Mouse (Mus musculus) forebrain, embryonic 12.5 days (tissue): Measurements from ENCODE around the gene Gas7. TPM values are rescaled to one million over a fixed set of nuclear protein-coding genes. Genes with fewer than 3 reads are reported as not detected.

Source experiments
- ATAC-seq: fragments of 200-750 bp; cut with Nextera tagmentation; 2 replicates; pipeline ENCODE4 v1.8.0; 2017; ENCODE audit warnings: moderate TSS enrichment; ENCODE audit not compliant: low FRiP score
- H3K27ac ChIP-seq: fragments of 300-500 bp; sonication (generic); 2 replicates; pipeline ENCODE4 v1.5.1; 2016; ENCODE audit warnings: mild to moderate bottlenecking
- H3K27me3 ChIP-seq: fragments of 300-500 bp; sonication (generic); 2 replicates; pipeline ENCODE4 v1.6.1; 2016; ENCODE audit warnings: mild to moderate bottlenecking
- H3K36me3 ChIP-seq: fragments of 300-500 bp; sonication (generic); replicated peaks from 2 replicates; pipeline ENCODE4 v1.6.1; 2016; ENCODE audit warnings: mild to moderate bottlenecking
- H3K4me1 ChIP-seq: fragments of 300-500 bp; sonication (generic); 2 replicates; pipeline ENCODE4 v1.6.1; 2016
- H3K4me2 ChIP-seq: fragments of 300-500 bp; sonication (generic); 2 replicates; pipeline ENCODE4 v1.6.1; 2016; ENCODE audit warnings: mild to moderate bottlenecking, moderate library complexity
- H3K4me3 ChIP-seq: fragments of 300-500 bp; sonication (generic); replicated peaks from 2 replicates; pipeline ENCODE4 v1.5.1; 2016; ENCODE audit warnings: mild to moderate bottlenecking
- H3K9ac ChIP-seq: fragments of 300-500 bp; sonication (generic); 2 replicates; pipeline ENCODE4 v1.6.1; 2016; ENCODE audit warnings: mild to moderate bottlenecking
- H3K9me3 ChIP-seq: fragments of 300-500 bp; sonication (generic); 2 replicates; pipeline ENCODE4 v1.6.1; 2016
- WGBS: fragments of 180-500 bp; shearing (Covaris S2); methylation state at CpG from one replicate; pipeline ENCODE4 v1.1.7; 2016; 5-methylcytosine and 5-hydroxymethylcytosine counted together
- polyA plus RNA-seq: library from polyadenylated mRNA; unstranded; fragments of >200 nt; fragmentation: Nextera tagmentation; extraction: Ambion mirVana; gene quantifications from 2 replicates; pipeline ENCODE4 v1.2.1, GENCODE M21; 2016

Gene Gas7
- polyA plus RNA-seq, 1 experiment from 2014 or later = 4.2 TPM

DNA sequence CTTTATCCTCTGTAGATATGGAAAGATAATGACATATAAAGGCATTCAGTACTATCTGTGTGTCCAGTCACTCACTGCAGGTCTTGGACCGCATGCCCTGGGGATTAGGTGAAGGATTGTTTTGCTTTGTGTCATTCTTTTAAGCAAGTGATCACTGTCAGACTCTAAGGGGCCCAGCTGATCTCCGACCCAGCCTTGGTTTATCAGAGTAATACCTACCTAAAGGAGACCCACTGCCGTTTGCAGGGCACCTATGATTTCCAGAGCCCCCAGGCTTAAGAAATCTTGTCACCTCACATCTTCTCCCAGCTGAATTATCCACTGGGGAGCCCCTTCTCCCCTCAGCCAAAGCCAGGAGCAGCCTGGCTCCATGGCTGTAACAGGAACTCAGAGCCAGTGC, 70.6 kb downstream of the Gas7 start:
- 0 out of 2 replicates have a peak, but pooled peaks cover 6% of the 10 kb centered on the region for H3K4me1 ChIP-seq
- ATAC-seq = no peak
- H3K9me3 ChIP-seq = no peaks in the 10 kb centered on the region
- H3K4me3 ChIP-seq = no peak overlapping the region
- no peak overlapping the region for H3K9ac ChIP-seq
- H3K27me3 ChIP-seq = no peaks in the 10 kb centered on the region
- H3K36me3 ChIP-seq = no peaks in the 10 kb centered on the region
- H3K4me2 ChIP-seq = no peak overlapping the region
- no peak overlapping the region for H3K27ac ChIP-seq
- WGBS = 55% methylated on average over 3 of the region's 3 CpGs

DNA sequence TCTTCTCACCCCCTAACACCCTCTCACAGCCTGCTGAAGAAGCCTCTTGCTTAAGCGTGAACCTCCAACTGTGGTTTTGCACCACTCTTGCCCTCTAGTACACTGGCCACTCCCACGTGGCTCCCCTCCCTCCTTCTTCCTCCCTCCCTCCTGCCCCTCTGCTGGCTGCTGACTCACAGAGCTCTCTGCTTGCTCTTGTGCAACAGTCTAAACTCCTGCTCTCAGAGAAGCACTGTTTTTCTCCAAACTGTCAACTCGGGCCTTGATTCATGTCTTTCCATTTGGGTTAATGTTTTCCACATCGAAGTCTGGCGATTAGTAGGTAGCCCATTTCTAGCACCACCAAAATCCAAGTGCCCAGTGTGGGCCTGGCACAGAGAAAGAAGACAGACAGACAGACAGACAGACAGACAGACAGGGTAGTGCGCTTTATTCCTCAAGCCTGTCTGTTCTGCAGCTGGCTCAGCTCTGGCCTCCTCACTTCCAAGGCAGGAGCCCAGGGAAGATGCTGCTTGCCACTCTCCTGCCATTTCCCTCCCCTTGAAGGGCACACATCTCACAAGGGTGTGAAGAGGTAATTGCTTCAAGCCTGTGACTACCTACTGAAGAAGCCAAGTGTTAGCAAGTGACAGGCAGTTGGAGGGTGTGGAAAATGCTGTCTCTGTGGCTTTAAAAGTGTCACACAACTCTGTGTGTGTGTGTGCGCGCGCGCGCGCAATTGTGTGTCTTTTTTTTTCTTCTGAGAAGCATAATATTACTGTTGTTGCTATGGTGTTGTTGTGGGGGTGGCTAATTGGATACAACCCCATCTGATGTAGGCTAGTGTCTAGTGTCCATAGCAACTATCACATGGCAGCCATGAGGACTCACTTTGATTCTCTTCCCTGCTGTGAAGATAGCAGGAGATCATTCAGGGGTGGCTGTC, 71.6 kb downstream of the Gas7 start:
- H3K9ac ChIP-seq = no peak overlapping the region
- no peaks in the 10 kb centered on the region for H3K27me3 ChIP-seq
- H3K36me3 ChIP-seq = no peaks in the 10 kb centered on the region
- no peak overlapping the region for H3K27ac ChIP-seq
- no peaks in the 10 kb centered on the region for H3K9me3 ChIP-seq
- no peak overlapping the region for H3K4me3 ChIP-seq
- WGBS = 83% methylated on average over 12 of the region's 12 CpGs
- ATAC-seq = no peak
- H3K4me2 ChIP-seq = no peak overlapping the region
- H3K4me1 ChIP-seq = 0 out of 2 replicates have a peak, but pooled peaks cover 6% of the 10 kb centered on the region

DNA sequence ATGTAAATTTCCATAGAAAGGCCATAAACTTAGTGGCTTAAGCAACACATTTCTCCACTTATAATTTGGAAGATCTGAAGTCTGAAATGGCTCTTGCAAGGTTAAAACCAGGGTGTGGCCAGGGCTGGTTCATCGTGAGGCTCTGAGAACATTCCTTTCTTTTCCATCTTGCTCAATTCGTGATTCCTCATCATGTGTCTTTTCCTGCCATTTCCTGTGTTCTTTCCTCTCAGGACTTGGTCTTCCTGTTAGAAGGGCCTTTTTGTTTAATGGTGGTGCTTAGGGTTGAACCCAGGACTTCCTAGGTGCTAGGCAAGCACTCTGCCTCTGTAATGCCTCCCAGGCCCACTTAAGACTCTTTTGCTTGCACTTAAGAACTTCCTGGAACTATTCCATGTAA, 76.0 kb downstream of the Gas7 start:
- Histone ChIP-seq H3K27ac (no peak overlapping the region), H3K4me1 (no peaks in the 10 kb centered on the region), H3K27me3 (no peaks in the 10 kb centered on the region), H3K4me3 (no peak overlapping the region), H3K9me3 (no peaks in the 10 kb centered on the region), H3K36me3 (no peaks in the 10 kb centered on the region), H3K4me2 (no peak overlapping the region), H3K9ac (no peak overlapping the region)
- ATAC-seq = no peak
- WGBS = 84% methylated on average over 2 of the region's 2 CpGs

DNA sequence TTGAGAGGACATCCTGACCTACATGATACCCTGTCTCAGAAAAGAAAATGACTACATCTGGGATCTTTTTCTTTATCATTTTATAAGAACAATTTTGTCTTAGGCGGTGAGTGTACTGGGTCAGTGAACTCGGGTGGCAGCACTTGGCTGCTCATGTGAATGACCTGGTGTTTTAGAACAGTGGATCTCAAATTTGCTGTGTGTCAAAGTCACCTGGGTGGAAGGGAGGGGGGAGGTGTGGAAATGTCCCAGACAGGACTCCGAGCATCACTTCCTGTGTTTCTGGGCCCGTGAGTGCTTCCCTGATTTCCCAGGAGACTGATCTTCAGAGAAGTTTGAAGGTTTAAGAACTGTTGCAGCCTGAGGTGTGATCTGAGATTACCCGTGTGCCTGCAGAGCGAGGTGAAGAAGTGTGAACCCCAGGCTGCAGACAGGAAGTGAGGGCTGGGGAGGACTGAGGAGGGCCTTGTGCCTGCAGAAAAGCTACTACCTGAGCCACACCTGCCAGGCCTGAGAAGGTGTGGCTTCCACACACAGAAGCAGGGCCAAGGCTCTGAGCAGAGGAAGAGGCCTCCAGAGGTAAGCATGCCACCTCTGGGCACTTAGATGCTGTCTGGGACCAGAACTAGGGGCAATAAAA, 76.8 kb downstream of the Gas7 start:
- 79% methylated on average over 6 of the region's 6 CpGs for WGBS
- no peaks in the 10 kb centered on the region for H3K9me3 ChIP-seq
- no peak for ATAC-seq
- no peak overlapping the region for H3K4me2 ChIP-seq
- no peak overlapping the region for H3K27ac ChIP-seq
- H3K4me3 ChIP-seq = no peak overlapping the region
- H3K36me3 ChIP-seq = no peaks in the 10 kb centered on the region
- H3K4me1 ChIP-seq = no peaks in the 10 kb centered on the region
- H3K27me3 ChIP-seq = no peaks in the 10 kb centered on the region
- no peak overlapping the region for H3K9ac ChIP-seq

DNA sequence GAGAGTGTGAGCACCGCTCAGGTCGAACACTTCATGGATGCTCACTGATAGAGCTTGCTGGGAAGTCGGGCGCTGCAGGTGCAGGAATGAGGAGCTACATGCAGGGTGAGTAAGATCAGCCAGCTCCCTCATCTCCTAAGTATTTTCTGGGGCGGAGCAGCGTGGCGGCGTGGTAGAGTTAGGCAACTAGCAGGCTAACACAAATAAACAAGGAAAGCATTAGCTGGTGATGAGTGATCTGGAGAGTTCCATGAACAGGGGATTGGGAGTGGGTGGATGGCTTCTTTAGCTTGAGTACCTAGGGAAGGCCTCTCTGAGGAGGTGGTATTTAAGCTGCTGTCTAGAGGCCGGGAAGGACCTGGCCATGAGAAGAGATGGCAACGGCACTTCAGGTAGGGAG, 77.5 kb downstream of the Gas7 start:
- no peaks in the 10 kb centered on the region for H3K9me3 ChIP-seq
- H3K4me2 ChIP-seq = no peak overlapping the region
- no peaks in the 10 kb centered on the region for H3K27me3 ChIP-seq
- H3K27ac ChIP-seq = no peak overlapping the region
- ATAC-seq = no peak
- no peaks in the 10 kb centered on the region for H3K4me1 ChIP-seq
- H3K9ac ChIP-seq = no peak overlapping the region
- 90% methylated on average over 10 of the region's 10 CpGs for WGBS
- H3K4me3 ChIP-seq = no peak overlapping the region
- H3K36me3 ChIP-seq = no peaks in the 10 kb centered on the region

DNA sequence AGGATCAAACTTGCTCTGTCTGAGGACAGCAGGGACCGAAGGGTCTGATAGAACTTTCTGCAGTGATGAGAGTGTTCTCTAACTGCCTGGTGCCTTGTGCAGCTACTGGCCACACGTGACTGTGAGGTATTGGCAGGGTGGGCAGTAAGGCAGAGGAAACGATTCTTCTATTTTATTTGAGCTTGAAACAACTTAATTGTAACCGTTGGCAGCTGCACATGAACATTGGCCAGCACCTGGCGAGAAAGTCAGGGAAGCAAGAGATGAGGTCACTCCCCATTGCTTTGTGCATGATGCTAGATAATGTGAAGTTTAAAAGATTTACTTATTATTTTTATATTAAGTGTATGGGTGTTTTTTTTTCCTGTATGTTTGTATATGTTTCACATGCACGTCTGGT, 77.9 kb downstream of the Gas7 start:
- Histone ChIP-seq H3K27ac (no peak overlapping the region), H3K9ac (no peak overlapping the region), H3K27me3 (no peaks in the 10 kb centered on the region), H3K9me3 (no peaks in the 10 kb centered on the region), H3K4me3 (no peak overlapping the region), H3K36me3 (no peaks in the 10 kb centered on the region), H3K4me1 (no peaks in the 10 kb centered on the region), H3K4me2 (no peak overlapping the region)
- ATAC-seq = no peak
- 85% methylated on average over 6 of the region's 6 CpGs for WGBS

DNA sequence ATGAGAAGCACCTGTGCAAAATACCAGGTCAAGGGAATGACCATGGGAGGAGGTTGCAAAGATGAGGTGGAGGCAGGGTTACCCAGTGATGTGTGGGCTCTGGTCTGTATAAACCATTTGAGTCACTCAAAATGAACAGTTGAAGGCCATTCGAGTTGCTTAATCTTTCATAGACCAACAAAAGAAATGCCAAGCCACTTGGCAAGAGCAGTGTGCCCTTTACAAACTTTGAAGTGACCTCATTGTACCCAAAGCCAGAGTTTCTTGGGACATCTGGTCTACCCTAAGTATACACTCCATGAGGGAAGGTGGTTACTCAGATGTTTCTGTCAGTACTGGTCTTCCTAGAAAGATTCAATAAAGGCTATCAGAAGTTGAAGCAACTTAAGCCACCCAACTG, 80.5 kb downstream of the Gas7 start:
- H3K4me1 ChIP-seq = no peaks in the 10 kb centered on the region
- no peak for ATAC-seq
- H3K27ac ChIP-seq = no peak overlapping the region
- no peak overlapping the region for H3K4me2 ChIP-seq
- no peaks in the 10 kb centered on the region for H3K27me3 ChIP-seq
- H3K9me3 ChIP-seq = no peaks in the 10 kb centered on the region
- 78% methylated on average over 1 of the region's 1 CpGs for WGBS
- no peaks in the 10 kb centered on the region for H3K36me3 ChIP-seq
- no peak overlapping the region for H3K9ac ChIP-seq
- H3K4me3 ChIP-seq = no peak overlapping the region

DNA sequence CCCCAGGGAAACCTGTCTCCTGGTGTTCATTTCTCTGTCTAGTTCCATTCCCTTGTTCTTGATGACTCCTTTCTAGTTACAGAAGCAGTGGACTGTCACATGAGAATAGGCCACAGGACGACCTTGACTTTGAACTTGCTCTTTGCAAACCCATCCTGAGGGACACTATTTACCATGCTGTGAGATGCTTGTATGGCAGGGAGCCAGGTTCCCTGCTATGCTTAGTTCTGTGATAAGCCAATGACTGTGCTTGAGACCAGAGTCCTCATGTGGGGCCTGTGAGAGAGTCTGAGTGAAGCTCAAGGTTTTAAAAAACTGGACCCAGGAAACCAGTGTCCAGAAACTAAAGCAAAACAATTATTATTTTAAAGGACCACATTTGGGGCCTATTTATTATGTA, 81.2 kb downstream of the Gas7 start:
- Histone ChIP-seq H3K27me3 (no peaks in the 10 kb centered on the region), H3K4me3 (no peak overlapping the region), H3K36me3 (no peaks in the 10 kb centered on the region), H3K27ac (no peak overlapping the region), H3K4me2 (no peak overlapping the region), H3K9me3 (no peaks in the 10 kb centered on the region), H3K4me1 (no peaks in the 10 kb centered on the region), H3K9ac (no peak overlapping the region)
- ATAC-seq = no peak
- WGBS = 63% methylated on average over 1 of the region's 1 CpGs

DNA sequence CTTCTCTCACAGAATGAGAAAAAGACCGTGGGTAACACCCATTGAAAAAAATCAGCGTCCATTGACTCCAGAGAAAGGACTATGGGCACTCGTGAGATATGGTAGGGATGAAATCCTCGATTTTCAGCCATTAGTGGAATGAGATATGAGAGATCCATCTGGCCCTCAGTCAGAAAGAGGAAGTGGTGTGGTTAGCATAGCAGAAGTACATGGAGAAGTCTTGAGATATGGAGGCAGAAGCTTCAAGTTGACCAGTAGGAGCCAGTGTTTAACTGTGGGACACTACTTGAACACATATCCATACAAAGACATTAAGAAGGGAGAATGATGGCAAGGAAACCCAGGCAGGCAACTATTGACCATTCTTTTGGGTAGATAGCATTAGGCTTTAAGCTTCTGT, 82.1 kb downstream of the Gas7 start:
- Histone ChIP-seq H3K27me3 (no peaks in the 10 kb centered on the region), H3K36me3 (no peaks in the 10 kb centered on the region), H3K4me3 (no peak overlapping the region), H3K9me3 (no peaks in the 10 kb centered on the region), H3K4me1 (no peaks in the 10 kb centered on the region), H3K9ac (no peak overlapping the region), H3K4me2 (no peak overlapping the region), H3K27ac (no peak overlapping the region)
- no peak for ATAC-seq
- 83% methylated on average over 4 of the region's 4 CpGs for WGBS

DNA sequence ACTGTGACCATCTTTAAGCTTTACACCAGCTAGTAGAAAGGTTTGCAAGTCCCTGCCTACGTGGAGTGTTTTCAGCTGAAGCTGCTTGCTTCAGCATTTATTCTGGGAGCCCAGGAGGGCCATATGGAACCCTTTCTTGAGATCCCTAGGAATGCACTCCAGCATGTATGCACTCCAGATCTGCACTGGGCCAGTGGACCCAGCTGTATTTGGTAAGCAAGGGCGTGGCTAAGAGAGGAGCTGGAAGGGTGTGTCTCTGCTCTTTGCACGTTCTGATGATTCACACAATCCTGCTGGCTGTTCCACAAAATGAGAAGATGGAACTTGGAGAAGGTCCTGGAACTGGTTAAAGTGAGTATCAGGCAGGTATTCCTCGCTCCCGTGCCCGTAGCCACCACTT, 83.3 kb downstream of the Gas7 start:
- no peak overlapping the region for H3K4me2 ChIP-seq
- H3K4me3 ChIP-seq = no peak overlapping the region
- ATAC-seq = no peak
- H3K27me3 ChIP-seq = no peaks in the 10 kb centered on the region
- H3K4me1 ChIP-seq = no peaks in the 10 kb centered on the region
- no peak overlapping the region for H3K9ac ChIP-seq
- H3K27ac ChIP-seq = no peak overlapping the region
- no peaks in the 10 kb centered on the region for H3K9me3 ChIP-seq
- 85% methylated on average over 6 of the region's 6 CpGs for WGBS
- H3K36me3 ChIP-seq = no peaks in the 10 kb centered on the region

DNA sequence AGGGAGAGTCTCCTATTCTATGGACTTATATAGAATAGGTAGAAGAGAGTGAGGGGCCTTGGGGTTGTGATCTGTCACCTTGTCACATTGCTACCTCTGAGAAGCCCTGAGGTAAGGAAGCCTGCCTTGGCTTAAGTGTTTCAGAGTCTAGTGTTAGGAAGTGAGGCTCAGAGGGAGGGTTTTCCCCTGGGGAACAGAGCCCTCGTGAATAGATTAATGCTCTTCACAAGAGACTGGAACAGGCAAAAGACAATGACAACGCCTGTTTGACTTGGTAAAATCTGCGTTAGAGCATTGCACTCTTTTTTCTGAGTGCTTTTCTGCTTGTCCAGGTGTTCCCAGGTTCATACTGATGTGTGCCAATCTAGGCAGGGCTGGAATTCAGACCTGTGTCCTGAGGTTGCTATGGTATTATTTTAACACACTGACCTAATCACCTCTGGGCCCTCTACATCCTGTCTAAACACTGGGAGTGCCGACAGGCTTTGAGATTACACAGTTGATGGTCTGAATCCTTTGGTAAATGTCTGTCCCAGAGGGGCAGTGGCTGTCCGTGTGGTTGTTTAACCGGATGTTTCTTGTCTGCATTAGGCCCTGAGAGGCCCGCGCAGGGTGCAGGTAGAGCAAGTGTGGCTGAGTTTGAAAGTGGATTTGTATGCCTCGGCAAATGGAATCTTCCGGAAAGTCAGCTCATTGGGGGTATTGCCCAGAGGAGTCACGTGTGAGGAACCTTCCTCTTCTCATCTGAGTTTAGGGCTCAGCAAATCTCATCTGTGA, 89.6 kb downstream of the Gas7 start:
- no peak overlapping the region for H3K4me3 ChIP-seq
- 77% methylated on average over 11 of the region's 11 CpGs for WGBS
- H3K27me3 ChIP-seq = no peaks in the 10 kb centered on the region
- no peak overlapping the region for H3K4me2 ChIP-seq
- peaks cover 6% of the 10 kb centered on the region; the same call in 1 of the 2 replicates for H3K4me1 ChIP-seq
- H3K9ac ChIP-seq = no peak overlapping the region
- H3K9me3 ChIP-seq = no peaks in the 10 kb centered on the region
- H3K36me3 ChIP-seq = no peaks in the 10 kb centered on the region
- no peak for ATAC-seq
- H3K27ac ChIP-seq = no peak overlapping the region

DNA sequence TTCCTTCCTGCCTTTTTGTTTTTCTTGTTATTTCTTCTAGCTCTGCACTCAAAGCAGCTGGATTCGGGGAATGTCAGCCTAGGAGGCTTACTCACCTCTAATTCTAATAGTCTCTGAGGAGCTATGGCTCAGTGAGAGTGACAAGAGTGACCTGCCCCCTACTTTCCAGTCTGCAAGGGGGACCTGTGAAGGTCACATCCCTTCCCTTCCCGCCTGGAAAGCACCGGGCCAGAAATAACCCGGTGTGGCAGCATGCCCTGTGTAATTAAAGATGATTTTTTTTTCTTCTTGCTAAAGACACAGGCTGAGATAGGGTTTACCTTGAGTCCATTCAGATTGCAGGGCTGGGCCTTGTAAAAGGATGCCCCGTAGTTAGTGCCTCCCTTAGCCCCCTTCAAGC, 91.3 kb downstream of the Gas7 start:
- ATAC-seq = no peak
- Histone ChIP-seq H3K4me3 (no peak overlapping the region), H3K4me1 (peaks cover 6% of the 10 kb centered on the region; the same call in 1 of the 2 replicates), H3K27me3 (no peaks in the 10 kb centered on the region), H3K27ac (no peak overlapping the region), H3K4me2 (no peak overlapping the region), H3K9me3 (no peaks in the 10 kb centered on the region), H3K9ac (no peak overlapping the region), H3K36me3 (no peaks in the 10 kb centered on the region)
- 37% methylated on average over 5 of the region's 5 CpGs for WGBS
